Mouse (Mus musculus): Measurements from ENCODE around the gene Tomm22.

The Tomm22 gene

DNA sequence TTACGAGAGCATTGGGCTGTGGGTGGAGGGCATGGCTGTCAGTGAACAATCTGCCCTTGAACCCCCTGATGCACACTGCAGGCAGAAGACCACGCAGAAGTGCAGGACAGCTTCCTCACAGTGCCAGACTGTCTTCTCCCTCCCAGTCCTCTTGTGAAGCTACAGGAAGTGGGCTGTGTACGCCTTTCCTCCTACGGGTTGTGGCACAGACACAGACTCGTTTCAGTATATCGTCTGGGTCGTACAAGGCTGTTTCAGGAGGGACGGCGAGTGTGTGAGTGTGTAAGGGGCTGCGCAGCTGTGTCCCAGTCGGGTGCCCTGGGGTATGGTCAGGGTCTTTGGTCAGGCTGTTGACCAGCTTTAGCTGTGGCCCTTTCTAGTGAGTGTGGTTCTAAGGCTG, 23.1 kb downstream of the Tomm22 start:
- no peak for TF ChIP-seq GATA4 (IDR thresholded peaks at IDR 0.05; ENCODE audit: insufficient replicate concordance, low read length)

DNA sequence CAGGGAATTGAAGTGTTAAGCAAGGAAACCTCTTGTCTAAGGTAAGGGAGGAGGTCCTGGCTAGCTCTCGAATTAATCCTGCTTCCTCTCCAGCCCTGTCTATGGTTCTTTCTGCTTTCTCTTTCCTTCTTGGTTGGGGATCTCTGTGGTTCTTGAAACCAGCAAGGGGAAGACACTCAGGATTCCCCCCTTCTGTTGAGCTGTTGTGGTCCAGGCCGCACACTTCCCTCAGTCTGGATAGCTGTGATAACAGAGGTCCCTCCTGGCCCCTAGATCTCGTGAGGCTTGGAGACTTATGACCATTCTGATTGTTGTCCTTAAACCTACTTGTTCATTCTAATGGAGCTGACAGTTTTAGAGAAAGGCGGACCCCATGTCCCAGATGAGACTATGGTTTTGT, 23.9 kb downstream of the Tomm22 start:
- no peak for TF ChIP-seq GATA4 (IDR thresholded peaks at IDR 0.05; ENCODE audit: insufficient replicate concordance, low read length)

DNA sequence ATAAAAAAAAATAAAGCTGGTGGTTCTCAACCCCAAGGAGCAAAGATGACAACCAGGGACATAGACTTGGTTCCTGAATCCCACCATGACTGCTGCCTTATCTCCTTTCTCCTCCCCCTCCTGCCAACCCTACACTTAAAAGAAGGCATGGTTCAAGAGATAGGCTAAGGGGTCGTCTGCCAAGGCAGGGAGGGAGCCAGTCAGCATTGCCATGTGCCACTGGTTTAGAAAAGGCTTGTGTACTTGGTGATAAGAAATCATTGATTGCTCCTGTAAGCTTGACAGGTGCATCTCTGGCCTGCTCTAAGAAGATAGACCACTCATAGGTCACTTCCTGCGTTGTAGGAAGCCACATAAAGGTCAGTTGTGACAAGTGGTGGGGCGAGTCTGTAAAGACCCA, 24.9 kb downstream of the Tomm22 start:
- no peak for TF ChIP-seq GATA4 (IDR thresholded peaks at IDR 0.05; ENCODE audit: insufficient replicate concordance, low read length)

DNA sequence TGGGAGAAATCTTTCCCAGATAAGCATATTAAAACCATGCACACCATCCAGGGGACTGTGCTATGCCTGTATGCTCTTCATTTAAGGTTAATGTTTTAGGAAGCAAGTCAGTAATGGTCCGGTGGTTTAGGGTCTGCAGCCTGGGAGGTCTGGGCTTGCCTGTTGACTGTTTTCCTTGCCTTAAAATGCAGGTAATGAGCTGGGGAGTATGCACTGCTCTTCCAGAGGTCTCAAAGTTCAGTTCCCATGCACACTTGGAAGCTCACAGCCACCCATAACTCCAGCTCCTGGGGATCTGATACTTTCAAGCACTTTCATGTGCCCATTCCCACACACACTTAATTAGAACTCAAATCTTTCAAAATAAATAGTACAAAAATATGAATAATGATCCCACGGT, 25.8 kb downstream of the Tomm22 start:
- TF ChIP-seq GATA4 (IDR thresholded peaks at IDR 0.05; ENCODE audit: insufficient replicate concordance, low read length), result no peak

DNA sequence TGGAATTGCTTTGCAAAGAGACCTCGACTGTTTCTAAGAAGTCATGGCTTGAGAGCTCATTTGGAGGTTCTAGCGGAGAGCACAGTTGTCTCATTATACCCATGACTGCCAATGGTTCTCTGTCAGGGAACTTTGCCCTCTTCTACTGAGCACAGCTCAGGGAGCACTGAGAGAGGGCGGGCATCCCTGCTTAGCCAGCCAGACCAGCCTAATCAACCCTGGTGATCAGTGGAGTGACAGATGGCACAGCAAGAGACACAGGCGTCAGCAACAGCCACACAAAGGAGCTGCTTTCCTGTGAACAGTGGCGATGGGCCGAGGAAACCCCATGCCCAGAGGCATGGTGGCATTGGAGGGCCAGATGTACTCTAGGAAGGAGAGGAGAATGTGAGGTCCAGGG, 26.4 kb downstream of the Tomm22 start:
- no peak for TF ChIP-seq GATA4 (IDR thresholded peaks at IDR 0.05; ENCODE audit: insufficient replicate concordance, low read length)

DNA sequence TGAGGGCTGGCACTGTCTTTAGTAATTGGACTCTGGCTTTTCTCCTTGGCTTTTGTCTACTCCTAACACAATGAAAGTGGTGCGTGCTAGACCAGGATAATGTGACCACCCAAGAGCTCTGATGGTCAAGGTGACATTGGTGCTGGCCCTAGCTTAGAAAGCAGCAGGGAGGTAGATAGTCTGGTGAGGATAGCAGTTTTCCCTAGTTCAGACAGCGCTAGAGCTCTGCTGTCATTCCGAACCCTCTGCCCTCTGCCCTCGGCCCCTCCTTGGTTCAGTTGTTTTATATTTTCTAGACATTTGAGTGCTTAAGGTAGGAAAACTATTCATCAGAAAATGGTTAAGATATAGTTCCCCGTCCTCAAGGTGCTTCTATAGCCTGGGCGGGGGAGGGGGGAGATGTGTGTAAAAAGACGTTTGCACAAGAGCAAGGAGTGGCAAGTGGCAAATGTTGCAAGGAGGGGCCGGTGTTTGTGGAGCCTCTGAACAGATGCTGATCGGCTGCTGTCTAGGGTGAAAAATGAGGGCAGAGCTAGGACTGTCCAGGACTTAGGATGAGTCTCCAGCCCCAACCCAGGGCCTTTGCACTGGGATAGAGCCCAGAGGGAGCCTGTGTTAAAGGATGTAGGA, 27.0 kb downstream of the Tomm22 start:
- no peak for TF ChIP-seq GATA4 (IDR thresholded peaks at IDR 0.05; ENCODE audit: insufficient replicate concordance, low read length)

DNA sequence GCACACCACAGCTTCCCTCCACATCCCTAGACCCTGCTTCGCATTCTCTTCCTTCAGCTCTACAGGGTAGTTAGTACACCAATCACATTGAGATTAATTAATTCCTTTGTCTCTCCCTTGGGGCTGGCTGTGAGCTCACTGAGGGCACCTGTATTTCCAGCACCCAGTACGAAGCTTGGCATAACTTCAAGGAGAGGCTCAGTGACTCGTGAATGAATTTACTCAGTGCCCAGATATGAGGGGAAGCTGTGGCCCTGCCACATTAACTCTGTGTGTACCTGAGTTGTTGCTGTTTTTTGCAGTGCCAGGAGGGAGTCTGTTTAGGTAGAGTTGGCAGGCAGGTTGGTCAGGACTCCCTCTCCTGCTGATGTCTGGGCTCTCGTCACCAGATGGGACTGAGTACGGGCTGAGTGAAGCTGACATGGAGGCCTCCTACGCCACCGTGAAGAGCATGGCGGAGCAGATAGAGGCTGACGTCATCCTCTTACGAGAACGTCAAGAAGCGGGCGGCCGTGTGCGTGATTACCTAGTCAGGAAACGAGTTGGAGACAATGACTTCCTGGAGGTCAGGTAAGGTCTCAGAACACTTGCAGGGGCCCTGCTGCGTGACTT, 36.0 kb downstream of the Tomm22 start:
- TF ChIP-seq GATA4 (IDR thresholded peaks at IDR 0.05; ENCODE audit: insufficient replicate concordance, low read length), result no peak

DNA sequence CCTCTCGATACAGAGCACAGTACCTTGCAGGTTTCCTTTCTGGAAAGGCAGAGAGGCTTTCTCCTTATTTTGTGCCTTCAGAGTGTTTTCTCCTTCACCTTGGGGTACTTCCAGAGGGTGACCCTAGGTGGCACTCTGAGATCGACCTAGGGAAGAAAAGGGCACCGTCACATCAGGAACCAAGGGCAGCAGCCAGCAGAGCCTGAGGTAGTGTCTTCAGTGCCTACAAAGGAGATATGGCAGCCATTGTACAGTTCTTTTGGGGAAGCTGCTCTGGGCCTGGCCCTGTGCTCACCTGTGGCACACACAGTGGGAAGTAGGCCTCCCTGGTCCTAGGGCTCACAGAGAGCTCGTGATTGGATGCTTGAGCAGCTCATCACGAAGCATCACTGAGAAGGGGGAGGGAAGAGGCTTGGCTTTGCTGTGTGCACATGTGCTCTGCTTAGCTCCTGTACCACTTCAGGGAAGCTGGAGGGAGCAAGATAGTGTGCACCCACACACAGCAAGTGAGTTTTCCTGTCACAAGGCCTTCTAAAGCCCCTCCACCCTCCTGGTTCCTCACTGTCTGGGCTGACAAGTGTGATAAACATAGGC, 37.7 kb downstream of the Tomm22 start:
- no peak for TF ChIP-seq GATA4 (IDR thresholded peaks at IDR 0.05; ENCODE audit: insufficient replicate concordance, low read length)

DNA sequence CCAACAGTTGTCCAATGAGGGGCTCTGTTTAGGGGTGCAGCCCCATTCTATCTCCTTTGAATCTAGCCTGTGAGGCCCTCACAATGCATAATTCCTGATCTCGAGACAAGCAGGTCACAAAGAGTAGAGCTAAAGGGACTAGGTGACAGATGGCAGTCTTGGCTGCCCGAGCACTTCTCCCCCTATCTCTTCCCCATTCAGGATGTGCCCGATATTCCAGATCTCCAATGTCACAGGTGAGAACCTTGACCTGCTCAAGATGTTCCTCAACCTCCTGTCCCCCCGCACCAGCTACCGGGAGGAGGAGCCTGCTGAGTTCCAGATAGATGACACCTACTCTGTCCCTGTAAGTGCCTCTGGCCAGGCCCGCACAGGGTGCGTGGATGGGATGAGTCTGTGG, 45.0 kb downstream of the Tomm22 start:
- TF ChIP-seq GATA4 (IDR thresholded peaks at IDR 0.05; ENCODE audit: insufficient replicate concordance, low read length), result no peak

DNA sequence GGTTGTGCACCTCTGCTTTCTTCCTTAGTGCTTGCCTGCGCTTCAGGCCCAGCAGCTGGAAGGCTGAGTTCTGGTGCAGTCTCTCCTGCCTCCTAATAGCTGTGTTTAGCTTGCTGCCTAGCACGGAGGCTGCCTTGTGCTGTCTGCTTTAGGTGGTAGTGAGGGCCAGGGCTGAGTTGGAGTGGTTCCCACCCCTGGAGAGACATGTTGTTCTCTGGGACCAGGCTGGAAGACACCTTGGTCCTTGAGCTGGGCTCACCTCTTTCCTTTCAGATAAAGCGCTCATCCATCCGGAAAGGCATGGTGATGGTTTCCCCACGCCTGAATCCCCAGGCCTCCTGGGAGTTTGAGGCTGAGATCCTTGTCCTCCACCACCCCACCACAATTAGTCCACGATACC, 46.0 kb downstream of the Tomm22 start:
- no peak for TF ChIP-seq GATA4 (IDR thresholded peaks at IDR 0.05; ENCODE audit: insufficient replicate concordance, low read length)

DNA sequence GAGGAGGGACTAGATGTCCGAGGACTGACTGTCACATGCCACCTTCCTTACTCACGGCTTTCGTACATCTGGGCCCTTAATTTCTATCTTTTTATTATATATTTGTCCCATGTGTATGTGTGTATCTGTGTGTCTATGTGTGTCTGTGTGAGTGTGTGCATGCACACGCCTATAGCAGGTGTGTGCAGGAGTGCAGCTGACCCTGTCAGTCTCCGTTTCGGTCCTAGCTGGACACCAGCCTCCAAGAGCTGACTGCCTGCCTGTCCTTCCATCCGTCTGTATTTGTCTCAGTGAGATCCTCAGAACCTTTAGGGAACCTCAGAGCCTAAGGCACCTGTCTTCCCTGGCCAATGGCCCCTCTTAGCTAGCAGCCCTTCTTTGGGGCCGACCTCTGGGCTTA, 49.6 kb downstream of the Tomm22 start:
- TF ChIP-seq GATA4 (IDR thresholded peaks at IDR 0.05; ENCODE audit: insufficient replicate concordance, low read length), result no peak

DNA sequence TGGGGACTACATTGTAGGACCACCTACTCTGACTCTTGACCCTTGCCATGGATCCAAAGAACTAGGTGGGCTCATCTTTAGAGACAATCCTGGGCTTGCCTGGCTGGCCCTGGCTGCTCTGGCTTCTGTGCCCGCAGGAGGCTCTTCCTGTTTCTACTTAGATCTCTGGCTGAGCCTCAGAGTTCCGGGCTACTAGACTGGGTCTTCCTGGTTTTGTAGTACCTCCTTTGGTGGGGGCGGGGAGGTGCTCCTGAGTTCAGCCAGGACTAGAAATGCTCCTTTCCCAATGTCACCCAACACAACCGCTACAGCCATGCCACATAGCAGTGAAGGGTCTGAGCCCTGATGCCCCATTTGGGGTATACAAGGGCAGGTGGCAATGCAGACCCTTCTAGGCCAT, 50.1 kb downstream of the Tomm22 start:
- TF ChIP-seq GATA4 (IDR thresholded peaks at IDR 0.05; ENCODE audit: insufficient replicate concordance, low read length), result no peak
